Mouse (Mus musculus): ENCODE data around the gene Cdk4.

DNA sequence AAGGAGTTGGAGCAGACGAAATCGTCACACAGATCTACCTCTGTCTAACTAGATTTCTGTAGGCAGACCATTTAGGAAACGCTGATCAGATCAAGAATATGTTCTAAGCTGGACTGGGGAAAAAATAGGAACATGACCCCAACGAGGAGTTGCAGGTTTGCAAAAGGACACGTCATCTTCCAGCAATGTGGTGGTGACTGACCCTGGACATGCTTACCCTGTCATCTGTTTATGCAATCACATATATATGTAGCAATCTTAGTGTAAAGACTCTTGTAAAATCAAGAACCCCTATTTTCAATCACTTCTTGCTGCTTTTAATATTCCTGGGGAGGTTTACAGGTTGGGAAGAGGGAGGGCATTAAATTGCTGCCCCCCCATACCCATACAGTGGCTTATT lies 831 bp upstream of the Cdk4 start:
- TF ChIP-seq CTCF (IDR thresholded peaks at IDR 0.05; ENCODE audit: low read depth) (no peak), EP300 (IDR thresholded peaks at IDR 0.05; ENCODE audit: low read depth) (no peak)

All from liver, postnatal 0 days (tissue).